Mouse (Mus musculus): ENCODE measurements around the gene Bcat2. TPM values are rescaled to one million over a fixed set of nuclear protein-coding genes. Genes with fewer than 3 reads are reported as not detected.

The Bcat2 gene
- polyA plus RNA-seq (2014; fragmentation: Nextera tagmentation; extraction: Ambion mirVana) = 66.0 and 72.0 TPM in 2 replicates

DNA sequence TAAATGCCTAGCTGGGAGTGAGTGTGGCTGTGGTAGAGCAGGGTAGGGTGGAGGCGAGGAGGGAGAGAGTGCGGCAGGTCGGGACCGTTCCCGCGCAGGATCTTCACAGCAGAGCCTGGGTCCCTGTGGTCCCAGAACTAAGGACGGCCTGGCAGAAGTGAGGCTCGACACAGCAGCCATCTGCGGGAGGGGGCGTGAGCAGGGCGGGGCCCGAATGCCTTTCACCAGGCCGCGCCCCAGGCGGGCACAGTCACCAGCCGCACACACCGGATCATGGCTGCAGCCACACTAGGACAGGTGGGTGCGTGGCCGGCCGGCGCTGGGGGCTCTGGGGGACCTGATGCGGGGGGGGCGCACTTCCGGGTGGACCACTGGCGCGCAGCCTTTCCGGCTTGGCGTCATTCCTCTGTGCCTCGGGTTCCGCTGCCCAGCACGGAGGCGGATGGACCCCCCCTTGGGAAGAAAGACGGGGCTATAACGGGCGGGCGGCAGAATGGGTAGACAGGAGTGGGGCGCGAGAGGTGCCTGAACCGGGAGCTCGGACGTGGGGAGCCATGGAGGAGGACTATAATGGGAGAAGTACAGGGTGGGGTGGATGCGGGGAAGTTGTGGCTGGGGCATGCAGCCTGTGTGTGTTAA is at the start of gene Bcat2:
Gene Bcat2, plus strand, starts transcription at position 51 of the 639 bp plus-strand sequence.
- Histone ChIP-seq H3K9ac (ENCODE audit: low read length) (peak within 1 kb of the TSS; percentile 89), H3K4me1 (ENCODE audit: control insufficient read depth in 2 of 2, insufficient read depth in 2 of 2, low read length in 2 of 2) (peaks cover 25 to 31% of the 10 kb centered on the region in 2 experiments), H3K27ac (replicated peaks in 1 of 2; ENCODE audit: control insufficient read depth in 1 of 2, insufficient read depth in 1 of 2, low read depth in 2 of 2, low read length in 2 of 2) (peak within 1 kb of the TSS; percentile 71 to 89), H3K4me3 (ENCODE audit: control insufficient read depth in 1 of 2, insufficient read depth in 1 of 2, low read depth in 1 of 2, low read length in 2 of 2) (peak within 1 kb of the TSS; percentile 76 to 81), H3K4me2 (ENCODE audit: low read length) (peak within 1 kb of the TSS; percentile 81), H3K36me3 (ENCODE audit: control insufficient read depth, insufficient read depth, low read length) (no peaks in the 10 kb centered on the region), H3K27me3 (ENCODE audit: control insufficient read depth, insufficient read depth, low read length) (no peaks in the 10 kb centered on the region), H3K9me3 (ENCODE audit: control insufficient read depth, low read length) (no peaks in the 10 kb centered on the region)
- peak; percentile 69 for ATAC-seq (ENCODE audit: insufficient number of reproducible peaks, insufficient read depth, low FRiP score, low read depth)
- 1% methylated on average over 42 of the region's 42 CpGs for WGBS

DNA sequence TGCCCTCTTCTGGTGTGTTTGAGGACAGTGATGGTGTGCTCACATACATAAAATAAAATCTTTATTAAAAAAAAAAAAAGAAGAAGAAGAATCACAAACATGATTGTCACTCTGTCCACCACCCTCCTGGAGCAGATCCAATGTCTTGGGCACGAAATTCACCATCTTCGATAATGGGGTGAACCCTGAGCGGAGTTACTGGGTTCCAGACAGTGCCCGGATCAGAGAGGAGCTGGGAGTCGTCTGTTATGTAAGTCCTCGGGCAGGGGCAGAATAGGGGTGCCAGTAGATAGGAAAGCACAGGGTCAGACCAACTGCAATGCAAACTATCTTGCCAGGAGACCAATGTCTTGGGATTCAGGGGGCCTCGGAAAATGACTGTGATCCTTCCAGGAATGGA is 49.3 kb upstream of the Bcat2 start:
- Histone ChIP-seq H3K27me3 (ENCODE audit: control insufficient read depth, insufficient read depth, low read length) (no peaks in the 10 kb centered on the region), H3K9ac (ENCODE audit: low read length) (no peak overlapping the region), H3K4me2 (ENCODE audit: low read length) (no peak overlapping the region), H3K9me3 (ENCODE audit: control insufficient read depth, low read length) (no peaks in the 10 kb centered on the region), H3K4me3 (ENCODE audit: control insufficient read depth in 1 of 2, insufficient read depth in 1 of 2, low read depth in 1 of 2, low read length in 2 of 2) (no peak overlapping the region), H3K36me3 (ENCODE audit: control insufficient read depth, insufficient read depth, low read length) (peaks cover 22% of the 10 kb centered on the region), H3K4me1 (ENCODE audit: control insufficient read depth in 2 of 2, insufficient read depth in 2 of 2, low read length in 2 of 2) (peaks cover 15 to 28% of the 10 kb centered on the region in 2 experiments), H3K27ac (replicated peaks in 1 of 2; ENCODE audit: control insufficient read depth in 1 of 2, insufficient read depth in 1 of 2, low read depth in 2 of 2, low read length in 2 of 2) (no peak overlapping the region)
- 93% methylated on average over 7 of the region's 7 CpGs for WGBS
- no peak for ATAC-seq (ENCODE audit: insufficient number of reproducible peaks, insufficient read depth, low FRiP score, low read depth)

DNA sequence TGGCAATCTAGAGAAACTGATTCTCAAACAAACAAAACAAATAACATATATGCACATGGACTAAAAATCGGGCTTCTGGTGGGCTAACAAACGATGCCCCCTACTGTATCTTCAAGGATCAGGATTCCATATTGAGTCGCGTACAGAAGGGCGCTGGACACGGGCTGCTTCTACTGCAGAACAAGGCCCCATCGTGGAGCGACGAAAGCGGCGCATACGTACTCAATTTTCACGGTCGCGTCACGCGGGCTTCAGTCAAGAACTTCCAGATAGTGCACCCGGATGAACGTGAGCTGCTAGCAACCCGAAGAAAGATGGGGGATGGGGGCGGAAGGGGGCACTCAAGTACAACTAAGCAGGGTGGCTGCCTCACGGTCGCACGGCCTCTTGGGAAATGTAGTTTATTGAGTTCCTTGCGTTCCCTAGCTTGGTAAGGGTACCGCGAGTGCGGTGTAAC is 48.2 kb upstream of the Bcat2 start:
- Histone ChIP-seq H3K27me3 (ENCODE audit: control insufficient read depth, insufficient read depth, low read length) (no peaks in the 10 kb centered on the region), H3K9ac (ENCODE audit: low read length) (peak overlapping the region; percentile 70), H3K4me1 (ENCODE audit: control insufficient read depth in 2 of 2, insufficient read depth in 2 of 2, low read length in 2 of 2) (peaks cover 14 to 28% of the 10 kb centered on the region in 2 experiments), H3K4me2 (ENCODE audit: low read length) (peak overlapping the region; percentile 55), H3K4me3 (ENCODE audit: control insufficient read depth in 1 of 2, insufficient read depth in 1 of 2, low read depth in 1 of 2, low read length in 2 of 2) (peak overlapping the region; percentile 47 to 75), H3K27ac (replicated peaks in 1 of 2; ENCODE audit: control insufficient read depth in 1 of 2, insufficient read depth in 1 of 2, low read depth in 2 of 2, low read length in 2 of 2) (peak overlapping the region; percentile 76 to 83), H3K9me3 (ENCODE audit: control insufficient read depth, low read length) (no peaks in the 10 kb centered on the region), H3K36me3 (ENCODE audit: control insufficient read depth, insufficient read depth, low read length) (peaks cover 22% of the 10 kb centered on the region)
- peak; percentile 14; the same call in 1 of the 2 replicates for ATAC-seq (ENCODE audit: insufficient number of reproducible peaks, insufficient read depth, low FRiP score, low read depth)
- under 1% methylated on average over 28 of the region's 28 CpGs for WGBS

DNA sequence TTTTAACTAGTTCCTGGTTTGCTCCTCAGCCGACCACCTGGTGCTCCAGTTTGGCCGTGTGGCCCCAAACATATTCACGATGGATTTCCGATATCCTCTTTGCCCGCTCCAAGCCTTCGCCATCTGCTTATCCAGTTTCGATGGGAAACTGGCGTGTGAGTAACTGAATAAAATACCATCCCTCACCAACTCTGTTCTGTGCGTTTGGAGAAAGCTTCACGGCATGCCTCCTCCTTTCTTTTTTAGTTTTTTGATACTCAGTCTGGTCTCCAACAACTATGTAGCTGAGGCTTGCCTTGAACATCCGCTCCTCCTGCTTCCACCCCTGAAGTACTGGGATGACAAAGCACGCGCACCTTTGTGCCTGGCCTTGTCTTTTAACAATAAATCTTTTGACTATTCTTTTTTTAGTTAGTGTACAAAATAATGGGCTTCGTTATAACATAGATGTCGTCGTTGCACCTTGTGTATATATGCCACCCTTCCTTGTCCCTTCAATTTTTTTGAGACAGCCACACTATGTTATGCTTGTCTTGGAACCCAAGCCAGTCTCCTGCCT is 47.7 kb upstream of the Bcat2 start:
- WGBS = 55% methylated on average over 16 of the region's 16 CpGs

DNA sequence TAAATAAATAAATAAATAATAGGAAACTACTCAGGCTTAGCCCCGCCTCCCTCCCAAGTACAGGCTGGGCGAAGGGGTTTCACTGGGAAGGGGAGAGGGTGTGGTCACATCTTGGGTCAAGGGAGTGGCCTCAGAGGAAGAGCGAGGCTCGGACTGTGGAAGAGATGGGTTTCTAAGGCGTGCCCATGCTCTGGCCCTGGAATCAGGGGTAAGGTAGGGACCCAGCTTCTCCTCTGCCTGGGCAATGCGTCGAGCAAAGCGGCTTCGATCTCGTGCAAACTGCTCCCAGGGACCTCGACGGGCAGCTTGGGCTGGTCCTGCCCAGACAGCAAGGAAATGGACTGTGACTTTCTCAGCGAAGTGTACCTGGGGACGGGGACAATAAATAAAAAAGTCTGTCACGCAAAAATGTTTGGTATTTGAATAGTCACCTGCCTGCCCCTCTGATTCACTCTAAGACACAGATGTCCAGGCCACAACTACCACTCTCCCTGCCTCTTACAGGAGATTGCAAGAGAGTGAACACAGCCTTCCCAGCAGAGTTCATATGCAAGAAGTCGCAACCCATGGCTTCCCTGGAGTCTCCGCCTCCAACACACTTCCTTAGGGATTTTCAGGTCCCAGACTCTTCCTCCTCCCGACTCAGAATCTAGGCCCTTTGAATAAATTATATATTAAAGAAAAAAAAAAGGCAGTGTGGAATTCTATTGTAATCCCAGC is 46.8 kb upstream of the Bcat2 start:
- Histone ChIP-seq H3K36me3 (ENCODE audit: control insufficient read depth, insufficient read depth, low read length) (peaks cover 22% of the 10 kb centered on the region), H3K4me3 (ENCODE audit: control insufficient read depth in 1 of 2, insufficient read depth in 1 of 2, low read depth in 1 of 2, low read length in 2 of 2) (peak overlapping the region; percentile 11 to 26; a peak in 2 of 4 replicates), H3K9ac (ENCODE audit: low read length) (peak overlapping the region; percentile 64), H3K27me3 (ENCODE audit: control insufficient read depth, insufficient read depth, low read length) (no peaks in the 10 kb centered on the region), H3K9me3 (ENCODE audit: control insufficient read depth, low read length) (no peaks in the 10 kb centered on the region), H3K27ac (replicated peaks in 1 of 2; ENCODE audit: control insufficient read depth in 1 of 2, insufficient read depth in 1 of 2, low read depth in 2 of 2, low read length in 2 of 2) (no peak overlapping the region), H3K4me1 (ENCODE audit: control insufficient read depth in 2 of 2, insufficient read depth in 2 of 2, low read length in 2 of 2) (peaks cover 14 to 28% of the 10 kb centered on the region in 2 experiments), H3K4me2 (ENCODE audit: low read length) (peak overlapping the region; percentile 56)
- 0 out of 2 replicates have a peak, but pooled peaks have one; percentile 8 for ATAC-seq (ENCODE audit: insufficient number of reproducible peaks, insufficient read depth, low FRiP score, low read depth)
- 63% methylated on average over 18 of the region's 18 CpGs for WGBS

More for the DNA sequence above, 47.7 kb upstream of the Bcat2 start:
- Histone ChIP-seq H3K9ac (ENCODE audit: low read length) (0 out of 2 replicates have a peak overlapping the region, but pooled peaks have one; percentile 70), H3K27ac (replicated peaks in 1 of 2; ENCODE audit: control insufficient read depth in 1 of 2, insufficient read depth in 1 of 2, low read depth in 2 of 2, low read length in 2 of 2) (peak overlapping the region in 1 of 2 experiments; percentile 76; a peak in 2 of 4 replicates), H3K9me3 (ENCODE audit: control insufficient read depth, low read length) (no peaks in the 10 kb centered on the region), H3K36me3 (ENCODE audit: control insufficient read depth, insufficient read depth, low read length) (peaks cover 22% of the 10 kb centered on the region), H3K4me3 (ENCODE audit: control insufficient read depth in 1 of 2, insufficient read depth in 1 of 2, low read depth in 1 of 2, low read length in 2 of 2) (peak overlapping the region; percentile 47 to 75), H3K4me1 (ENCODE audit: control insufficient read depth in 2 of 2, insufficient read depth in 2 of 2, low read length in 2 of 2) (peaks cover 14 to 28% of the 10 kb centered on the region in 2 experiments), H3K27me3 (ENCODE audit: control insufficient read depth, insufficient read depth, low read length) (no peaks in the 10 kb centered on the region), H3K4me2 (ENCODE audit: low read length) (peak overlapping the region; percentile 55)
- ATAC-seq (ENCODE audit: insufficient number of reproducible peaks, insufficient read depth, low FRiP score, low read depth) = no peak

DNA sequence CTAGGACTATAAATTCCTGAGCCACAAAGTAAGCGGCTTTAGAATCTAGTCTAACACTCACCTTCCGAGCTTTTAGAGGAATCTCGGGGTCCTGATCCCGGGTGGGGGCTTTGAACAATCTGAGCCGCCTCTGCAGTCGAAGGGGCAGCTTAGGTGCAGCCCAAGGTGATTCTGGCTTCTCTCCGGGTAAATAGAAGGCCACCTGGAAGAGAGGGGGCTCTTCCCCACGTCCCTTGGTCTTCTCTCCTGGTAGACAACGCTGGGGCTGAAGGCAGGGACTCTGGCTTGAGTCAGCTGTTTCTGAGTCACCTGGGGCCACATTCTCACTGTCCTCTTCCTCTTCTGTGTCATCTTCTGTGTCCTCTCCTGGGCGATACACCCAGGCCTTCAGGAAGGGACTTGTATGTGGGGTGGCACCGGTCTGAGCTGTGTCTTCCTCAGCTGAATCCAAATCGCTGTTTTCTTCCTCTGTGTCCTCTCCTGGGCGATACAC is 46.2 kb upstream of the Bcat2 start:
- H3K4me1 ChIP-seq (ENCODE audit: control insufficient read depth in 2 of 2, insufficient read depth in 2 of 2, low read length in 2 of 2) = peaks cover 14 to 28% of the 10 kb centered on the region in 2 experiments
- H3K9ac ChIP-seq (ENCODE audit: low read length) = peak overlapping the region; percentile 64
- H3K9me3 ChIP-seq (ENCODE audit: control insufficient read depth, low read length) = no peaks in the 10 kb centered on the region
- H3K36me3 ChIP-seq (ENCODE audit: control insufficient read depth, insufficient read depth, low read length) = peaks cover 22% of the 10 kb centered on the region
- 76% methylated on average over 13 of the region's 13 CpGs for WGBS
- ATAC-seq (ENCODE audit: insufficient number of reproducible peaks, insufficient read depth, low FRiP score, low read depth) = no peak
- peak overlapping the region; percentile 56 for H3K4me2 ChIP-seq (ENCODE audit: low read length)
- peak overlapping the region; percentile 10 to 26; a peak in 3 of 4 replicates for H3K4me3 ChIP-seq (ENCODE audit: control insufficient read depth in 1 of 2, insufficient read depth in 1 of 2, low read depth in 1 of 2, low read length in 2 of 2)
- H3K27me3 ChIP-seq (ENCODE audit: control insufficient read depth, insufficient read depth, low read length) = no peaks in the 10 kb centered on the region
- no peak overlapping the region for H3K27ac ChIP-seq (replicated peaks in 1 of 2; ENCODE audit: control insufficient read depth in 1 of 2, insufficient read depth in 1 of 2, low read depth in 2 of 2, low read length in 2 of 2)

Measured in heart, embryonic 14.5 days (tissue).